Mouse (Mus musculus) skeletal muscle tissue, adult 2 months (tissue): ENCODE results near the gene Olfr777.
"Not testable (repeated sequence)": the region's sequence is repeated elsewhere in the genome, so short reads cannot be mapped to it uniquely, and the experiment has no call there.

Experiments used
- DNase-seq: peaks from one replicate; pipeline ENCODE4 v3.0.0-alpha.2; 2012; ENCODE audit warnings: low read depth, low spot score

Gene Olfr777

DNA sequence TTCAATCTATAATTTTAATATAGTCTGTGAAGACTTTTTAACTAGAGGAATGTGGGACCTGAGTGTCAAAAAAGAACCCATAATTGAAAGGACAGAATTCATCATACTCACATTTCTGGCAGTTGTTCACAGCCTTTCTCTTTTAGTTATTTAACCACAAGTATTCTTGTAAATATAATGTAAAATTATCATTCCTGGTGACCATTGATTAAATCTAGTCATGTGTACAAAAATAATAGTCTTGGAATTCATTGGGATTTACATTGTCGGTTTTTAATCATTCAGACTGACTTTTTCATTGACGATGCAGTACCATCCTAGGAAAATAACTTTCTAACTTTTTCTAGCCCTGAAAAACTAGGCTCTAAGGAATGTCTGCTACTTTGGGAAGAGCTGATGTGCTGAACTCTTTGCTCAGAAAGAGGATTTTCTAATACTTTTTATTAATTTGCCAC, at the start of gene Olfr777:
Gene Olfr777 (minus strand): TSS at position 405 of the 455 bp plus-strand sequence.
- no peak for DNase-seq

DNA sequence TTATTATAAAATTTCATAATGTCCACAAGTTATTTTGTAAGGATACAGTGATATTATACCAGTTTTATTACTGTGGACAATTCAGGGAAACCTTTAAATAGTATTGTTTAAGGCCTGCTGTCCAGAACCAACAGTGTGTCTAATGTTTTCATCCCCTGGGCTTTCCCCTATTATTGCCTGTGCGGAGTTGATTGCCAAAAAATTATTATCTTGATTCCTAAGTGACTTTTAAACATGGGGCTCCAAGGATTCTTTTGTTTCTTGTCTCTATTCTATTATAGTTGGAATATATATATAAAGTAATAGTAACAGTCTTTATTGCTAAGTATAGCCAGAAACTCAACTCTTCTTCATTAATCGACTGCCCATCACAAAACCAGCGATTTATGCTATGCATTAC, 46.5 kb upstream of the Olfr777 start, which contains the start of gene Olfr780:
Gene Olfr780 (plus strand): TSS at position 301 of the 400 bp plus-strand sequence.
- no peak for DNase-seq

DNA sequence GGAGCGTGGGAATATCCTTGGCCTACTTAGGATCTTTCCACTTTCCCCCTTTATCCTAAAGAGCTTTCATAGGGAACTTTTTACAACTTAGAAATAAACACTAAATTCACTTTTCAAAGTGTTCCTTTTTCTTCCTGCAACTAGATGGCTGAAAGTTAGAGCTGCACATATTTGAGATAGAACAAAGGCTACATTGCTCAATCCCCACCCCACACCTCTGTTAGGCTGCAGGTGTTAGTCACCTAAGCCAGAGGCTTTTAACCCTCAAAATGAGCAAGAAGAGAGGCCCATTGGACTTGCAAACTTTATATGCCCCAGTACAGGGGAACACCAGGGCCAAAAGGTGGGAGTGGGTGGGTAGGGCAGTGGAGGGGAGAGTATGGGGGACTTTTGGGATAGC, 42.2 kb upstream of the Olfr777 start:
- not testable (repeated sequence) for DNase-seq

DNA sequence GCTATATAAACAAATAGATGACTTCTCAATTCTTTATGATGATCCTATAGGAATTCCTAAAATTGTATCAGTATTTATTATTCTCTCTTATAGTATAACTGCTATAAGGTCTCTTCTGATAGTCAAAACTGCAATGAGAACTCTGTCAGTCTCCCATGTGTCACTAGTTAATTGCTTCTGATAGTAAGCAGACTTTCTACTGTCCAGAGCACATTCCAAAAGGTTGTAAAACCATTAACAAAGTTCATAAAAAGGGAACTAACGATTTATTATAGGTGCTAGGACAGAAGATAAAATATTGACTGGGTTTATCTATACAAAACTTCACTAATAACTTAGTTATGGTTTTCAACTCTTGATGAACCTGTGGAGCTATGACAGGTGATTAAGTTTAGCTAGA, 41.7 kb upstream of the Olfr777 start:
- not testable (repeated sequence) for DNase-seq

DNA sequence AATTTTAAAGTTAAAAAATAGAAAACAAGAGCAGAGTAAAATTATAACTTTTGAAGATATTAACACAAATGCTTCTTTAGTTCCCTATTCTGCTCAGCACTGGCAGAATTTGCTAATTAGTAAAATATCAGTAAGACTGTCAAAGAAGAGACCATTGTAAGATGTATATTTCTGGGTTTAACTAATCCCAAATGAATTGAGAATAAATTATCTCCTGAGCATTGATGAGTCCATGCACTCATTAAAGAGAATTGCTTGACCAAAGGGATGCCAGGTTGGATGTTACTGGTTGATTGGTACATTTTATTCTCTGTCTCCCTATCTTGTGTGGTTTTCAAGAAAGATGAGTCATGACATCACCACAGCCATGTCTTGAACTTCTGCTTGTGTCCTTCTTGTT, 12.5 kb downstream of the Olfr777 start, which contains the start of gene Olfr776:
Gene Olfr776 (plus strand): TSS at position 301 of the 400 bp plus-strand sequence.
- DNase-seq, result no peak

DNA sequence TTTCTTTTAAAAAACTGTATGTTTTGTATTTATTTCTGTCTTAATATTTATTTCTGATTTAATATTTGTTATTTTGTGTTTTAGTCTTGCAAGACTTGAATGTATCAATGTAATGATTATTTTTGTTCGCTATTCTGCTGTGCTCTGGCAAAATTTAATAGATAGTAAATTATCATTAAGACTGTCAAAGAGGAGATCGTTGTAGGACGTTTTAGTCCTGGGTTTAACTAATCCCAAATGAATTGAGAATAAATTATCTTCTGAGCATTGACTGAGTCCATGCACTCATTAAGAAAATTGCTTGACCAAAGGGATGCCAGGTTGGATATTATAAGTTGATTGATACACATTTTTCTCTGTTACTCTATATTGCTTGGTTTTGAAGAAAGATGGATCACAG, 23.2 kb downstream of the Olfr777 start, which contains the start of gene Olfr775:
Gene Olfr775 (plus strand): TSS at position 301 of the 400 bp plus-strand sequence.
- DNase-seq, result no peak

DNA sequence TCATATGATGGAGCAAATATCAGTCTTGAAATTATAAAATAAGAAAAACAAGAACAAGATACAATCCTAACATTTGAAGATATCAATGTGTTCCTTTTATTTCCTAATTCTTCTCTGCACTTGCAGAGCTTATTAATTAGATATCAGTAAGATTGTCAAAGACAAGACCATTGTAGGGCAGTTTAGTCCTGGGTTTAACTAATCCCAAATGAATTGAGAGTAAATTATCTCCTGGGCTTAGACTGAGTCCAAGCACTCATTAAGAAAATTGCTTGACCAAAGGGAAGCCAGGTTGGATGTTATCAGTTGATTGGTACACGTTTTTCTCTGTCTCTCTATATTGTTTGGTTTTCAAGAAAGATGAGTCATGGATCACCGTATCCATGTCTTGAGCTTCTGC, 35.4 kb downstream of the Olfr777 start, which contains the start of gene Olfr774:
Gene Olfr774 (plus strand): TSS at position 301 of the 400 bp plus-strand sequence.
- no peak for DNase-seq

DNA sequence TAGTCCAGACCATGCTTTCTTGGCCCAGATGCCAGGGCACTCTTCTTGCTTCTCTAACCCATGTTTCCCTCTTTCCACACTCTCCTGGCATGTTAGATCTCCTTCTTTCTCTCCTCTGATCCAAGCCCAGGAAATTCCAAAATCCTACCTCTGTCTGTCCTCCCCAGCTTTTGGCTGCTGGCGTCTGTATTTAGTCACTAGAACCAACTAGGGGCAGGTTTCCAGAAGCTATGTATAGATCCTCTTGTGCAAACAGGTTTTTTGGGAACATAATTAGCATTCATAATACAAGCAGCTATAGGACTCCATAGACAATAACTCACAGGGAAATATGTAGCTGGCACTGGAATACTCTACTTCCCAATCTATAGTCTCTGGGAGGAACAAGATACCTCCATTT, 40.5 kb downstream of the Olfr777 start:
- DNase-seq, result no peak
